17 mouse cellular contexts compared by ENCODE assay signal in the genomic region with DNA sequence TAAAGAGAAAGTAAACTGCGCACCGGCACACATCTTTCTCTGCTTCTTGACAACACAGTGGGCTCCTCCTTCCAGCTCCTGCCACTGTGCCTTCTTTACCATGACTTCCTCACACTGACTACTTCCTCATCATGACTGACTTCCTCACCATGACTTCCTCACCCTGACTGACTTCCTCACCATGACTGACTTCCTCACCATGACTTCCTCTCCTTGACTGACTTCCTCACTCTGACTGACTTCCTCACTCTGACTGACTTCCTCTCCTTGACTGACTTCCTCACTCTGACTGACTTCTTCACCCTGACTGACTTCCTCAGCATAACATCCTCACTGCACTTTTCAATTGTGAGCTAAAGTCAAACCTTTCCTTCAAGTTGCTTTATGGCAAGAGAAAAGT.
"Had no signal": no experiment of that assay in that cellular context is flagged by ENCODE, and none has a peak within 500 bp of the region (broad histone marks: within the 10 kb centered on the region; RNA-seq: fewer than 3 reads in every experiment).

No protein-coding gene starts in this region.

- H3K27ac ChIP-seq: kidney, postnatal 0 days; limb, embryonic 12.5 days; lung, embryonic 15.5 days; macrophage; midbrain, embryonic 10.5 days; neural tube, embryonic 13.5 days; stomach, embryonic 15.5 days had no signal

- H3K9me3 ChIP-seq: limb, embryonic 12.5 days; lung, embryonic 15.5 days; midbrain, embryonic 10.5 days; neural tube, embryonic 13.5 days; stomach, embryonic 15.5 days had no signal

- H3K9ac ChIP-seq: limb, embryonic 12.5 days; lung, embryonic 15.5 days; neural tube, embryonic 13.5 days; stomach, embryonic 15.5 days had no signal

- H3K27me3 ChIP-seq: limb, embryonic 12.5 days; lung, embryonic 15.5 days; neural tube, embryonic 13.5 days; stomach, embryonic 15.5 days had no signal

- H3K4me2 ChIP-seq: limb, embryonic 12.5 days; lung, embryonic 15.5 days; neural tube, embryonic 13.5 days; stomach, embryonic 15.5 days had no signal

- H3K36me3 ChIP-seq: limb, embryonic 12.5 days; lung, embryonic 15.5 days; midbrain, embryonic 10.5 days; neural tube, embryonic 13.5 days; stomach, embryonic 15.5 days had no signal

- H3K4me1 ChIP-seq: limb, embryonic 12.5 days; lung, embryonic 15.5 days; midbrain, embryonic 10.5 days; neural tube, embryonic 13.5 days; stomach, embryonic 15.5 days had no signal

- H3K4me3 ChIP-seq: limb, embryonic 12.5 days; lung, embryonic 15.5 days; midbrain, embryonic 10.5 days; neural tube, embryonic 13.5 days; stomach, embryonic 15.5 days had no signal

- DNase-seq: kidney, adult 11 months; kidney, adult 9 months; kidney, postnatal 36 days; layer of hippocampus, adult 9-11 months; liver; lung, postnatal 14 days; midbrain, embryonic 14.5 days; right cerebral cortex, postnatal 14 days; thymus, adult 2 months; thymus, postnatal 25 days had no signal
